Mouse (Mus musculus) E14TG2a.4 (cell line): ENCODE measurements around the gene Trmu.

ENCODE experiments used
- CTCF ChIP-seq: conservative IDR thresholded peaks from 2 replicates; pipeline ENCODE4 v1.5.1; 2014; ENCODE audit warnings: low read length
- POU5F1 ChIP-seq: IDR thresholded peaks from 2 replicates; pipeline ENCODE4 v1.6.1; 2014; ENCODE audit warnings: low read length, borderline replicate concordance

DNA sequence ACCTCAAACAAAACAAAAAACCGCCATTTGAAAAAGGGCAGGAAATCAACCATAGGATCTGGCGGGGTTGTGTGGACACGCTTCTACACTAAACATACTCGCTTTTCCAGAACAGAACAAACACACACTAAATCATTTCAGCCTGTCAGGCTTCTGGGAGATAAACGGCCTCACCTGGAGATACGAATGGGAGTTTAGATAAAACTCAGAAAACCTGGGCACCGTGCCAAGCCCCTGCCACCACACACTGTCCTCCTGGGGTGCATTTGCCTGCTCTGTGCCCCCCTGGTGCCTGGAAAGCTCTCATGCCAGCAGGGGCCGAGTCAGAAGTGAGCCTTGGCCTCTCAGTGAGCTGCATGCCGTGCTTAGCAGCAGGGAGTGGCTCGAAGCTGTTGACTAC, 30.8 kb downstream of the Trmu start:
- TF ChIP-seq CTCF, result no peak
- no peak for TF ChIP-seq POU5F1
